Mouse (Mus musculus): Measurements from ENCODE around the gene Ankrd33. TPM values are rescaled to one million over a fixed set of nuclear protein-coding genes. Genes with fewer than 3 reads are reported as not detected.
A peak's percentile ranks its signal among the peaks of the same experiment; 100 is the strongest.

Ankrd33 gene
- not detected for total RNA-seq (2021)
- long read RNA-seq, experiment 1, result 0 reads
- long read RNA-seq, experiment 2, result 0 reads

GRCm38 (mm10) chr15:101115511-101116110 is at the start of gene Ankrd33:
Ankrd33 (plus strand) TSS chr15:101115755.
- intact Hi-C loops (cut with DNase I), result no loop called here

GRCm38 (mm10) chr15:101066364-101066847 is 49.1 kb upstream of the Ankrd33 start:
- no peak for DNase-seq
- intact Hi-C loops (cut with DNase I), result no loop called here

More at GRCm38 (mm10) chr15:101115511-101116110, at the start of gene Ankrd33:
- DNase-seq, result no peak

- DNase-seq, result no peak
- intact Hi-C loops (cut with DNase I), result no loop called here
Measured at GRCm38 (mm10) chr15:101066920-101067696, 48.4 kb upstream of the Ankrd33 start.

GRCm38 (mm10) chr15:101068029-101068428 is 47.5 kb upstream of the Ankrd33 start:
- DNase-seq, result no peak
- intact Hi-C loops (cut with DNase I), result no loop called here

- intact Hi-C loops (cut with DNase I), result no loop called here
- no peak for DNase-seq
Measured at GRCm38 (mm10) chr15:101068671-101069070, 46.9 kb upstream of the Ankrd33 start.

GRCm38 (mm10) chr15:101069641-101070190 is 45.8 kb upstream of the Ankrd33 start:
- no peak for DNase-seq
- intact Hi-C loops (cut with DNase I), result no loop called here

- no peak for DNase-seq
- intact Hi-C loops (cut with DNase I), result no loop called here
Measured at GRCm38 (mm10) chr15:101070762-101071161, 44.8 kb upstream of the Ankrd33 start.

- intact Hi-C loops (cut with DNase I), result no loop called here
- no peak for DNase-seq
Measured at GRCm38 (mm10) chr15:101072736-101073135, 42.8 kb upstream of the Ankrd33 start.

- no peak for DNase-seq
- intact Hi-C loops (cut with DNase I), result no loop called here
Measured at GRCm38 (mm10) chr15:101074067-101074466, 41.5 kb upstream of the Ankrd33 start.

- DNase-seq, result no peak
- intact Hi-C loops (cut with DNase I), result no loop called here
Measured at GRCm38 (mm10) chr15:101075150-101075549, 40.4 kb upstream of the Ankrd33 start.

- intact Hi-C loops (cut with DNase I), result no loop called here
- no peak for DNase-seq
Measured at GRCm38 (mm10) chr15:101075656-101076055, 39.9 kb upstream of the Ankrd33 start.

GRCm38 (mm10) chr15:101076071-101077000 is 39.2 kb upstream of the Ankrd33 start:
- intact Hi-C loops (cut with DNase I), result no loop called here

GRCm38 (mm10) chr15:101077001-101077812 is 38.3 kb upstream of the Ankrd33 start:
- no peak for DNase-seq

More at GRCm38 (mm10) chr15:101076071-101077000, 39.2 kb upstream of the Ankrd33 start:
- no peak for DNase-seq

GRCm38 (mm10) chr15:101077813-101078730 is 37.5 kb upstream of the Ankrd33 start, which contains the start of gene Fignl2:
Fignl2 (minus strand) TSS chr15:101078567.
- no peak for DNase-seq
- intact Hi-C loops (cut with DNase I), result no loop called here

More at GRCm38 (mm10) chr15:101077001-101077812, 38.3 kb upstream of the Ankrd33 start:
- intact Hi-C loops (cut with DNase I), result no loop called here

GRCm38 (mm10) chr15:101078731-101079156 is 36.8 kb upstream of the Ankrd33 start:
- DNase-seq, result peak; percentile 86 to 88
- intact Hi-C loops (cut with DNase I), result no loop called here

- no peak for DNase-seq
- intact Hi-C loops (cut with DNase I), result no loop called here
Measured at GRCm38 (mm10) chr15:101080031-101080520, 35.5 kb upstream of the Ankrd33 start.

GRCm38 (mm10) chr15:101081035-101081548 is 34.5 kb upstream of the Ankrd33 start:
- no peak for DNase-seq
- intact Hi-C loops (cut with DNase I), result no loop called here

- DNase-seq, result no peak
- intact Hi-C loops (cut with DNase I), result no loop called here
Measured at GRCm38 (mm10) chr15:101082236-101082635, 33.3 kb upstream of the Ankrd33 start.
